Mouse (Mus musculus) skeletal muscle tissue, adult 2 months (tissue): ENCODE measurements around the gene Ifna2.

Experiments
- DNase-seq: peaks from one replicate; pipeline ENCODE4 v3.0.0-alpha.2; 2012; ENCODE audit warnings: low read depth, low spot score

The Ifna2 gene

GRCm38 (mm10) chr4:88653644-88654043 lies 30.1 kb downstream of the Ifna2 start:
- no peak for DNase-seq

GRCm38 (mm10) chr4:88644359-88644758 lies 39.4 kb downstream of the Ifna2 start, which contains the start of gene Ifna13:
Gene Ifna13 (minus strand): TSS chr4:88644459.
- no peak for DNase-seq

- no peak for DNase-seq
Observed at GRCm38 (mm10) chr4:88642526-88642925, 41.2 kb downstream of the Ifna2 start.

- DNase-seq, result peak; percentile 96
Observed at GRCm38 (mm10) chr4:88641077-88641831, 42.5 kb downstream of the Ifna2 start.

- no peak for DNase-seq
Observed at GRCm38 (mm10) chr4:88640704-88641076, 43.0 kb downstream of the Ifna2 start.

GRCm38 (mm10) chr4:88634311-88634710 lies 49.4 kb downstream of the Ifna2 start, which contains the start of gene C87499:
Gene C87499 (minus strand): TSS chr4:88634411.
- DNase-seq, result no peak
